Mouse (Mus musculus): Measurements from ENCODE around the gene Abca8a.
"Not testable (repeated sequence)": the region's sequence is repeated elsewhere in the genome, so short reads cannot be mapped to it uniquely, and the experiment has no call there.

- TF ChIP-seq POLR2A, CTCF (IDR thresholded peaks at IDR 0.05; ENCODE audit: extremely low read depth, insufficient read depth, low read length): not testable (repeated sequence)
Measured at GRCm38 (mm10) chr11:109987460-109988072, 108.2 kb downstream of the Abca8a start.
